Mouse (Mus musculus) left cerebral cortex, adult 8-10 months (tissue): ENCODE measurements around the gene Adgrl4. TPM values are rescaled to one million over a fixed set of nuclear protein-coding genes. Genes with fewer than 3 reads are reported as not detected.

Source experiments
- DNase-seq, 2 experiments: peaks; one replicate each; pipeline ENCODE4 v3.0.0; 2022; ENCODE audit warnings: low spot score in 2 of 2
- total RNA-seq, 4 experiments: library from RNA; stranded (reverse); gene quantifications; 2 replicates each; pipeline ENCODE4 v1.2.4; 2022

Adgrl4 gene
- total RNA-seq, 4 experiments from 2014 or later = 17.8 to 24.3 (median 19.1) TPM

DNA sequence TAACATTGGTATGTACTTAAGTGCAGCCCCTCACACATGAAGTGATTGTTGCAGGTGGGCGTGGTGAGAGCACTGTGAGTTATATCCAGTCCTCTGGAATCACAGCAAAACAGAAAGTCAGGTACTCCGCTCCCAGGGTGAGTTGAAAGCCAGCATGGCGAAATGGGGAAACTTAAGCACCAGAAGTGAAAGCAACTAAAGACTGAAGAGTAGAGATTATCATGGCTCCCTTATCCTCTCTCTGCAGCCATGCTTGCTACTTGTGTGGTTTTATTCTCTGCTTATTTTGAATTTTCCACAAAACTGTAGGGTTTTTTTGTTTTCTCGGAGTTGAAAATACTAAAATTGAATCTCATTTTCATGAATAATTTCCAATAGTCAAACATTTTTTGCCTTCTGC is 51.2 kb downstream of the Adgrl4 start:
- no peak for DNase-seq

DNA sequence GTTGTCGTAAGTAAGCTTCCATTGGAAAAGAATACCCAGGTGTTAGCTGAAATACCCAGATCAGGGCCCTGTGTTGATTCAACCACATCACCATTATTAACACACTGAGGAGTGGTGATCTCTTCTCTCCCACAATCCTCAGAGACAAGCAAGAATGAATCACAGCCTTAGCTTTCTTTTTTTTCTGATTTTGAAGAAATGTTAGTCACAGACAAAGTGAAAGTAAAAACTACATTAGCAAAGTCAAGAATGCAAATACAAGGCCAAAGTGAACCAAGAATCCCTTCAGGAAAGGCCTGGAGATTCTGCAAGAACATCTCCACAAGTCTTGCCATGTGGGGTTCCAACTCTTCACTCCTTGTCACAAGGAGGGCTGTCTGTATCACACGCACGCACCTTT is 67.9 kb downstream of the Adgrl4 start:
- no peak for DNase-seq

DNA sequence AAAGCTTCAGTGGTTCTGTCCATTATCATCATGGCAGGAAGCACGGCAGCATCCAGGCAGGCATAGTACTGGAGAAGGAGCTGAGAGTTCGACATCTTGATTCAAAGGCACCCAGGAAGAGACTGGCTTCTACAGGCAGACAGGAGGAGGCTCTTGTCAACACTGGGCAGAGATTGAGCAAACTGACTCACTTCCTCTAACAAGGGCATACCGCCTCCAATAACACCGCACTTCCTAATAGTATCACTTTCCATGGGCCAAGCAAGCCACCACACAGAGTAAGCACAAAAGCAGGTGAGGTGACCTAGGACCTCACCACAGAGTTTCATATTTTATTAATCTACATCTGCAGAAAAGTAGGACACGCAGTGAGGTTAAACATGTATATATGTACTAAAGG is 73.5 kb downstream of the Adgrl4 start:
- DNase-seq = no peak

GRCm38 (mm10) chr3:151547182-151547581 is 109.5 kb downstream of the Adgrl4 start:
- no peak for DNase-seq

- peak in 1 of 2 experiments; percentile 7 for DNase-seq
These were observed 113.3 kb downstream of the Adgrl4 start for GRCm38 (mm10) chr3:151551002-151551401.

DNA sequence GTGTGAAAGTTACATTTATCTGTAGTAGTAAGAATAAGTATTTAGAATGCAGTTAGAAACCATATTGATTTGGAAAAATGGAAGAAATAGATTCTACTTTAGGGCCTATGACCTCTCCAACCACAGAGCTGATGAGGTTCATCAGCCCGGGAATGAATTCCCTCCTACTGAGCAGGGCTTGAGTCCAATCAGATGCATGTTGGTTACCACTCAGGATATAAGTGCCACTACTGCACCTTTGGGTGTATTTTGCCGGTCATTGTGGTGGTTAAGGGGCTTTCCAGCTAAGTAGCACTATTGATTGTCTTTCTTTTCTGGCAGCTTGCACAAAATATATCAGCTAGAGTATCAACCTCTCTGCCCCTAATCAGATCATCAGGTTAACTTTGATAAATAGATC is 118.9 kb downstream of the Adgrl4 start:
- DNase-seq = no peak

DNA sequence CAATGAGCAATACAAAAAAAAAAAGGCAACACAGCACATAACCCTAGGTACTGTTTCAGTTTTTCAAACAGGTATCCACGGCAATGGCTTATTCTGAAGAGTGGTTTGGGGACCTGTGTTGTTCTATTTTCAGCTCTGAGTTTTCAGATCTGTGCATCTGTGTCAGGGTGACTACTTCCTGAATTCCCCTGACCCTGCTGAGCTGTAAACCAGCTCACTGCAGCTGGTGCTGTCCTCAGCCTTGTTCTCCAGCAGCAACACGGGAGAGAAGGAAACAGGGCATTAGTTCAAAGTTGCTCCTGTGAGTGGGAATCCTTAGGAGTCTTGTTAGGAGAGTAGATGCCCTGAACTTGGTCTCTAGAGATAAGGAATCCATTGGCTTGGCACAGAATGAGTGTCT is 119.4 kb downstream of the Adgrl4 start:
- no peak for DNase-seq

DNA sequence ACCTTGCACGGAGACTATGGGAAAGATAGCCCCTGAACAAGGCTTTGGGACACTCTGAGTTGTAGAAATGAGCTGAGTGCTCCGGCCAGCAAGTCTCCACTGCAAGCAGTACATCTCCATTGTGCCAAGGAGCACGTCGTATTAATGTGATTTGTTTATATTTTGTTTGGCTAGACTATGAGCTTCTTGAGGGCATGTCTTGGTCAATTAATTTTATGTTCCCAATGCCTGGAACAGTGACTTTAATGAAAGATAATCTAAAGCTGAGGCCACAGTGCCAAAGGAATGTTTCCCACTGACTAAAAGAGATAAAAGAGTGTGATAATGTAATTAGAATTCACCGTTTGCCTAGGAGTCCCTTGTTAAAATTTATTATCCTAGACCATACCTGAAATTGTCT is 119.9 kb downstream of the Adgrl4 start:
- DNase-seq = no peak

- DNase-seq = no peak
These were observed 120.7 kb downstream of the Adgrl4 start for GRCm38 (mm10) chr3:151558374-151558773.

DNA sequence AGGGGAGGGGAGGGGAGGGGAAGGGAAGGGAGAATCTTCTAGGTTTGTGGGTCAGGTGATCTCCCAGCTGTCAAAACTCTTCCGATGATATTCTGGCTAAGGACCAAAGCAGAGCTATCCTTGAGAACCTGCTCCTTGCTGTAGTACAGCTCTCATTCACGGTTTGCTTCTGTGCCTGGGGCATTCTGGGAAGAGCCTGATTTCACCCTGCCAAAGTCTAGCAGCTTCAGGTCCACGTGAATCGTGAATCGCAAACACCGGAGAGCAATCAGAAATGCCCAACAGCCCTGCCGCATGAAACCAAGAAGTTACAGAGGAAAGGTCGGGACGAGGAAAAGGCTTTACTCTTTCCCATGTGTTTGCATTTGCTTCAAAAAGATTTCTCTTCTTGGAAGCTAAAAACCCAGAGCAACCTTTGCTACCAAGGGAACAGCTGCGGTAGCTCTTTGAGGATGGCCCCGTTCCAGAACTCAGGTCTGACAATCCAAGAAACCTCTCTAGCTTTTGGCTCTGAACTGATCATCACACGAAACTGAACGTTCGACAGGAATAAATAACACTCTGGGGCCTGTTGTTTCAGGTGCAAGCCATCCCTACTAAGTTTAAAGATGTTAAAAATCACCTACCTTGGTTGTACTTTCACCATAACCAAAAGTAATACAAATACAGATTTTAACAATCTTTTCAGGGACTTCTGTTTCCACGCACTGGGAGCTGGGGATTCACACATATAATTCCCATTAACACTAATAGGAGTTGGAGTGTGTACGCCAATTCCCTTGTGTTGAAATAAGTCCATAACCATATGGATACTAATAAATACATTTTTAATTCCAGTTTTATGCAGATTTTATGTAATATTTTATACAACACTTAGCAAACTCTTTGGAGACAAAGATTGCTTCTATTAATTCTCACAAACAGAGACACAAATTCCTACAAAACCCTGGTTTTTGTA is 128.3 kb downstream of the Adgrl4 start:
- DNase-seq = no peak

DNA sequence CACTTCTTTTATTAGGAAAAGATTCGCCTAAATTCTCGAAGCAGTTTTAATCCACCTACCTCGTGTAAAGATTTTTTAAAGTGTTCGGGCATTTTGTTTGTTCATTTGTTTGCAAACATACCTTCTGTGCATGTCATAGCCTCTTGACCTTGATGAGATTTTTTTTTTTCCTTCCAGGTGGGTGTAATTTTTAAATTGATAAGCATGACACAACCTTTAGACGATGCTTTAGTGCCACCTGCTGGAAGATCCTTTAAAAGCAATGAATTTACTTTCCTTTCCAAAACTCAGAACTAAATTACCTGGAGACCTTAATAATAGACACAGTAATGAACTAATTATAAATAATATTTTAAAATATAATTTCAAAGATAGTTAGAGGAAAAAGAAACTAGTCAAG is 128.9 kb downstream of the Adgrl4 start:
- no peak for DNase-seq

DNA sequence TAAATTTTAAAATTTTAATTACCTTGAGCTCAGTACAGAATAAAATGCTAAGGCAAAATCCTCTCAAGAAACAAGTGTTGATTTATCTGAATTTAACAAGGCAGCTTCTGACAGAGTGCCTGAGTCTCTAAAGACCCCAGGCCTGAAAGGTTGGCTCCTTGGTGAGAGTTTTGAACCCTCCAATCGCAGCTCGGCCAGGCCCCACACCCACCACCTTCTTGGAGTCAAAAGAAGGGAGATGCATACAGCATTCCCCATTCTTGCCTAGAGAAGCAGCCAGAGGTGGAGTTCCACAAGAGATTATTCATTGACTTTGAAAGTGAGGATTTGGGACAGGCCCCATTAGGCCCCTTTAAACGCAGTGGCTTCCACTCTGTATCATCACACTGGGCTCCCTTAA is 129.9 kb downstream of the Adgrl4 start:
- DNase-seq = no peak

DNA sequence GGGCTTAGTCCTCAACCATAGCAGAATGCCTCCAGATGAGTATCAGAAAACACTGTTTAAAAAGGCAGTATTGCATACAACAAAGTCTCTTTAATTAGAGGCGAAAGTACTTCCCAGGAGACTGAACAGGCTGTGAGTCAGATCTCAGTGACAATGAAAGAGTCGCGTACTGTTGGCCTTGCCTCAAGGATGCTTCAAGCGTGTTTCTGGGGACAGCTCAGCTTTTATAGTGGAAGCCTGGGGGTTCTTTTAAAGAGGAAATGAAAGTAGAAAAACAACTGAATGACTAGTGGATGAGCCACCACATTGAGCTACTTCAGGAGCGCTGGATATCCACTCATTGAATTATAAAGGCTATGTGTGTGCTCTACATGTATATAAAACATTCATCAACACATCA is 134.4 kb downstream of the Adgrl4 start:
- no peak for DNase-seq

DNA sequence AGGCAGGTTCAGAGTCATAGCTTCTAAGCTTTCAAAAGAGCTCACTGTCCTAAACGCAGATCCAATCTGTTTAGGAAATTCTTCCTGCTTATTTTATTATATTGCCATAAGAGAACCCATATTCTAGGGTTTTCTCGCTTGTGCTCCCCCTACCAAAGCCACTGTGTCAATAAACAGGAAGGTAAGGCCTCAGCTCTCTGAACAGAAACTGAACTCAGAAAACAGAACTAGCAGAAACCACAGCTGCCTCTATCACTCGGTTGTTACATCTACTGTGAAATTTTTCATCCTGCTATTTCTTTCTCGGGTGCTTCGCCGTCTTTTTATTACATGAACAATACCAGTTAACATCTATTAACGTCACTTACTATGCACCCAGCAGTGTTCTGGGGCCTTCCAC is 137.6 kb downstream of the Adgrl4 start:
- DNase-seq = no peak

DNA sequence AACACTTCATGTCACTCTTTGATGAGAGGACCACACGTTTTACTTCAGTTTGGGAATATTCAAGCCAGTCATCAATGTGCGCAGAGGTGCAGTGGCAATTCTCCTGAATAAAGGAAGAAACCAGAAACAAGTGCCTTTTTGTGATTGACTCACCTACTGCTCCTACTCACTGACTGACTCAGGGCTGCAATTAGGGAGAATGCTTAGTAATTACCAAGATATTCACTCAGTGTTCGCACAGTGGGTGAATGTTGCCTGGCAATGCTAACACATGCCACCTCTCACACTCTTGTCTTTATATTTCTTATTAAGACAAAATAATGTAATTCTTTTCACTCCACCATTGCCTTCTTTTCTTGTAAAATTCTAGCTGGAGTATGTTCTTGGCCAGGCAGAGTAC is 138.5 kb downstream of the Adgrl4 start:
- DNase-seq = peak in 1 of 2 experiments; percentile 45

DNA sequence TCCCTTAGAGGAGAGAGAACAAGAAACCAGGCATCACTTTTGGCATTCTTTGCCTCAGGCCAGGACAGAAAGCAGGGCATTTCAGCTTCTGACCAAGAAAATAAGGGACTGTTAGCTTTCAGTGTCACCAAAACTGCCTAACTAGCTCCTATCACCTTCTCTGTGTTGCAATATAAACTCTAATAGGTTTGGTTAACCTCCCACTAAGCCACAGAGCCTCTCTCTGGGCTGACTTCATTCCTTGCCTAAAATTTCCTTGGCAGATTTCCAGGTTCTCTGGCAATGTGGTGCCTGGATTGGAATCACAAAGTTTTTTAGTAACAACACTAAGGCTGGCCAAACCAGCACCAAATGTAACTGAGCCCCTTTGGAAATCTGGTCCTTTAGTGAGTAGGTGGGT is 154.2 kb downstream of the Adgrl4 start:
- DNase-seq = no peak
